Mouse (Mus musculus) thymus, postnatal 25 days (tissue): ENCODE data around the gene Rere.
"Not testable (repeated sequence)": the region's sequence is repeated elsewhere in the genome, so short reads cannot be mapped to it uniquely, and the experiment has no call there.

Experiments used
- DNase-seq: peaks from one replicate; pipeline ENCODE4 v3.0.0; 2022

Gene Rere

DNA sequence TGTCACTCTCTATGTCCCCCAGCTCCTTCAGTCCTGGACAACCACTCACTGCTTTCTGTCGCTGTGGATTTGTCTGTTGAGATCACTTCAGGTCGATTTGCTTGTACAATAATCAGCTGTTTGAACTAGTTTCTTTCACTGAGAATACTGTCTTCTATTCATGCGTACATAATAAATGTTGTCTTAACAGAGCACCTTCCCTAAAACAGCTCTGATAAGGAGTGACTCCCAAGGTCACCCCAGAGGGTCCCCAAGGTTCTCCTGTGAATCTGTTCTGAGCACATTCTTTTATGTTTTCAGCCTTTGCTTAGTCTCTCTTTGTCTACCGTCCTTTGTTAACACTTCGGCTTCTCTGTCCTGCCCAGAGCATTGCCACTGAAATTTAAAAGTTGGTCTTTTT is 241.0 kb downstream of the Rere start:
- DNase-seq: no peak

DNA sequence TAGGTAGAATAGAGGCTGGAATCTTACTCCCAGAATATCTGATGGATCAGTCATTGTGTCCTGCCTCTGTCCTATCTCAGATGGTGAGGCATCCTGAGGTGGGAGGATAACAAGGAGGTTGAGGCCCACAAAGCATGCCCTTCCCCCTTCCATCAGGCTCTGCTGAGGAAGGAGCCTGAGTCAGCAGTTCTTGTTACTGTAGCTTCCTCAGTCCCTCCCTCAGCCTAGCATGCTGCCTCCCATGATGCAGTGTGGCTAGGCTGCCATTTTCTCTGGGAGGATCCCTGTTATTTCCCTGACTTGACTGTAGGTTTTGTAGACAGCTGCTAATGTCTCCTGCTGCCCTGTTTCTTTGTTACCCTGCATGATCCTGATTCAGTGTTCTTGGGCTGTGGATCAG is 241.9 kb downstream of the Rere start:
- DNase-seq: no peak

DNA sequence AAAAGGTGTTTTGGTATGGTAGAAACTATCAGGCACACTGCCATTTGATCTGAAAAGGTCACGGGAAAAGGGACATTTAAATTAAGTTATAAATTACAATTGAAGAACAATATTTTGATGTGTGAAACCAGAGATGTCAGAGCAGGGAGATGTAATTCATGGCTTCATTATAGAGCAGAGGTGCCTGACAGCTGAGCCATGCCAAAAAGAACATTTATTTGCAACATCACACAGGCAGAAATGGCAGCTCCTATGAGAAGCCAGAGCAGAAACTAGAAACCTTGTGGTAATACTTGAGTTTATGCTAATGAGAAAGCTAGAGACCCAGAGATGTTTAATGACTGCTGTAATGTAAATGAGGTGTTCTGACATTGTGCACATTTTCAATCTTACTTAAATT is 244.8 kb downstream of the Rere start:
- no peak for DNase-seq

DNA sequence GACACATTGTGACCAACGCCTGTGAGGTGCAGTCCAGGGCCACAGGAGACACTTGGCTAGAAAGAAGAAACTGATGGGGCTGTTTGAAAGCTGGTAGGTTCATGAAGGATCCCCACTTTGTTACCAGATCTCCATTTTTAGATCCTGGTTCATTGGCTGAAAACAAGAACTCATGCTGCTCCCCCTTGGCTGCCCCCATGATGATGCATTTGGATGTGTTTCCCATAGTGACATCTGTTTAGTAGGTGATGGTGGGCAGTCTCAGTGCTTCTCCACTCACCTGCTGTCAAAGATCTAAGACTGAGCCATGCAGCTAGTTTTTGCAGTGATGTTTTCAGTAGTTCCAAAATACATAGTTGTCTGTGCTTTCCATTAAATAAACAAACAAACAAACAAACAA is 247.0 kb downstream of the Rere start:
- no peak for DNase-seq

DNA sequence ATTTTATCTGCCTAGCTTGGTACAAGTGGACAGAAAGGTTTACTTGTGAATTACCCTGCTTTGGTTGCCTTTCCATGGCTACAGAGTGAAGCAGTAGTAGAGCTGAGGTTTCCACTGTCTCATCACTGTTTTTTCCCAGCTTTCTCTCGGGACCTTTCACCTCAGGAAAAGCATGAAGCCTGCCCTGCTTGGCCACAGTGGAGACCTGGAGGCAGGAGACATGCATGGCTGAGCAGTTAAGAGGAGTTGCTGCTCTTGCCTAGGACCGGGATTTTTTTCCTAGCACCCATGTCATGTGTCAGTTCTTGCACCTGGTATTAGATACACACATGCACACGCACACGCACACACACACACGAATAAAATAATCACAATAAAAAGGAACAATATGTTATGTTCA is 247.4 kb downstream of the Rere start:
- no peak for DNase-seq

DNA sequence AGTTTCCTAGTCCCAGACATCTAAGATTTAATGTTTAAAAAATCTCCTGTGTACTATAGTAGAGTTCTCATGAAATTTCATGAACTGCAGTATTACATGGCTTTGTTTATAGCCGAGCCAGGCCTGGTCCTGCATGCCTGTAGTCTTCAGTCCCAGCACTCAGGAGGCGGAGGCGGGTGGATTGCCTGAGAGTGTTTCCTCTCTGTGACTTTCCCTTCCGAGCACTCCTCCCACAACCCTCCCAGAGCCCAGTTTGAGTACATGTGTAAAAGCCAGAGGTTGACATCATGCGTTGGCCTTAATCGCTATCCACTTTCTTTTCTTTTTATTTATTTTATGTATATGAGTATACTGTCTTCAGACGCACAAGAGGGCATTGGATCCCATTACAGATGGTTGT is 250.4 kb downstream of the Rere start:
- DNase-seq: no peak

DNA sequence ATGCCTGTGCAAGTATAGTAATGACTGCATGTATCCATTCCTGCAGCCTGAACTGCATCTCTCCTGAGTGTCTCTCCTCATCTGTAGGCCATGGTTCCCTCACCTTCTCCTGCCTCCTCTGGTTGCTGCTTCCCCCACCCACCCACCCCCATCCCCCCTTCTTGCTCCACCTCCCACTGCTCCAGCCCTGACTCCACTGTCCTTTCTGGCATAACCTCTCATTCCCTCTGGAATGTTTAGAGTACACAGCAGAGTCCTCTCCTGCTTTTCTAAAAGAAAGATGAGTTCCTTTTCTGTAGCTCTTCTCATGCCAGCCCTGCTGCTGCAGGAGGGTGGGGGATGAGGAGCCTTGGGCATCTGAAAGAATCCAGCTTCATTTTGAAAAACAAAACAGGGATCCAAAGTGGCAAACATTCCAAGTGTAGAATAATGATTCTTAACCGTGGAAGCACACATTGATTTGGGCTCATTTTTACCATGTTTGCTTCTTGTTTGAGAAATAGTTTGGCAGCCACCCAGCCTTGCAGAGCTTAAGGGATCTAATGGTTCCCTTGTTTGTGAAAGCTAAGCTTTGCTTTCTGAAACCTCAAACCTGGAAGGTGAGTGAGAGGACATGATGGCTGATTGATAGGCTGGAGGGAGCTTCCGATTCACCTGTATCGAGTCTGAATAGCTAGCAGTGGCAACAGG is 255.5 kb downstream of the Rere start:
- no peak for DNase-seq

DNA sequence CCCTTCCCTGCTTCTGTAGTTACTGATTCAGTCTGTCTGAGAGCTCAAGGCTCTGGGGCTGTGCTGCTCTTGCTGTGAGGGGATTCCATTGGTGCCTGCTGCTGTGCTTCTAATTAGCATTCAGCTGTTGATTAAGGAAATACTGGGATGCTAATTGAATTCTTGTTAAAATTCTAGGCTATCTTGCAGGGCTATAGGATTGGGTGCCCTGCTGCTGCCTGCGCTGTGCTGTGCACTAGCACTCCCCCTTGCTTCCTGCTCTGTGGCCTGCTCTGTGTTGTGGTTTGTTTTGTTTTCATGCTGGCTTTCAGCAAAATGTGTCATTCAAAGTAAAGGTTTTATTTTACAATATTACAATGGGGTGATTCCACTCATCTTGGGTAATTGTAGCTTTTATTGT is 258.4 kb downstream of the Rere start:
- peak; percentile 45 for DNase-seq

DNA sequence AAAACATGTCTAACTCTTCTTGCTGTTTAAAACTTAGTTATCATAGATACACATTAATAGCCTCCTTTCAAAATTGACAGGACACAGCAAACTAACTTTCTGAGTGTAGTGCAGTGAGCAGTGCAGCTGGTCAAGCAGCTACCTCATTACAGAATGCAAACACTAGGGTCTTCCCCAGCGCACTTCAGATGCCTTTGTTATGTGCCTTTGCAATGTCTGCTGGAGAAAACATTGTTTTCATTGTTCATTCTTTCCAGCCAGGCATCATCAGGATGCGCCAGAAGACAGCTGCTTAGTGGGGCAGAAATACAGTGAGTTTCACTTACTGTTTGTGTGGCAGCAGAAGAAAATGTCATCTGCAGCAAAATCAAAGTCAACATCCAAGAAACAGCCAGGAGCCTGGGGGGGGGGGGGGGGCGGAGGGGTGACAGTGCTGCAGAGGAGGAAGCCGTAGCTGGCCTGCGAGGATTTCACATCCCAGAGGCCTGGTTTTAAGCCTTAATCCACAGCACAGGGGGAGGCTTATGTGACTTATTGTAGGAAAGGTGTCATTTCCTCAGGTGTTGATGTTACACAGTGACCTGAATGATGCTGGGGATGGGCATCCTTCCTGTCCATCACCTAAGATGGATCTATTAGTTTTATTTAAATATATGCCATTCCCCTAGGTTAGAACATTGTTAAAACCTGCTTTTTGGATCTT is 259.1 kb downstream of the Rere start:
- no peak for DNase-seq

DNA sequence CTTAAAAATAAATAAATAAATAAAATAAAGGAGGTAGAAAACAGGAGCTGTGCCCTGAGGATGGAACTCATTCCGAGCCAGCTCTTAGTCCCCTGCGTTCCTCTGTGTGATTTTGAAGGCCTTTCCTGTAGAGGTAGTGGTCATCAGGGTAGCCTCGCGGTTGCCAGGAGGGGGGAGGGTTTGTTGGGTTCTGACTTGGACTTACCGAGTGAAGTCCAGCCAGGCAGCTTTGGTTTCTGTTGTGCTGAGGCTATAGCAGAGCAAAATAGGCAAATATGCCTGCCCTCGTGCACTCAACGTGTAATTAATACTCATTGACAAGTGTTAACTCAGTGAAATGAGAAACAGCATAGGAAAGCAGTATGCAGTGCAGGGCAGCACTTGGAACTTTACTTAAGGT is 262.8 kb downstream of the Rere start:
- DNase-seq: no peak

DNA sequence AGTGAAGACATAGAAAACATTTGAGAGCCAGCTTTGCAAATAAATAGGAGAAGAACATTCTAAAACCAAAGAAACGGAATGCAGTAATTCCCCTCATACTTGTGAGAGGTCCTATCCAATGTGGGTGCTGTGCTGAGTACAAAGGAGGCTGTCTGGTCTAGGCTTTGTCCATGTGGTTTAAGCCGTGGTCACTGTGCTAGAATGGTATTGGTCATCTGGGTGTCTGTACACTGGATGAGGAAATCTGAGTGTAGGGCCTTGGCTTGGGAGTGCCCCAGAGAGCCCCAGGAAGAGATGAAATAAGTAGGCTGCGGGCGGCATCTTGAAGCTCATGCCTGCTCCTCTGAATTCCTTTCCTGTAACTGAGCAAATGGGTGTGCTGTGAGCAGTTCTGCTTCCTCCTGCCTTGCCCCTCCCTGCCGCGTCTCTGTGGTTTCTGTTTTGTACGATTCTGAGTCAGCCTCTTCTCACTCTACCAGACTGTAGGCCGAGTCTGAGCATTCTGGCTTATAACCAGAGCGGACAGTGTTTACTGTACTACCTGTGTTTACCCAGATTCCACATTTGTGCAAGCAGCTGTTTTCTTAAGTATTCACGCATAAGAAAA is 263.3 kb downstream of the Rere start:
- DNase-seq: peak; percentile 78

DNA sequence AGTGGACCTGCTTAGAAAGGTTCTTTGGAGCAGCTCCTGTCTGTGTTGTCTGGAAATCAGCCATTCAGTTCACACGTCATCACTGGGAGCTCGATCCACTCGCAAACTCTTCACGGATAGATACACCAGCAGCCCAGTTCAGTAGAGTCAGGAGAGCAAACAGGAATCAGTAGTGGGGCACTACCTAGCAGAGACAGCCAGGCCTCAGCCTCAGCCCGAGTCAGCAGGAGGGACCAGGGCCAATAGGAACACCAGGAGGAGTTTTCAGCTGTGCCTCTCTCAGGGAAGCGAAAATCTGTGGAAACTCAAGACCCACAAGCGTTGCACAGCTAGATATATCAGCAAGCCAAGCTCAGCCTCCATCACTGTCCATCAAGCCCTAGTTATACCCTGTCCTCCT is 264.3 kb downstream of the Rere start:
- no peak for DNase-seq

DNA sequence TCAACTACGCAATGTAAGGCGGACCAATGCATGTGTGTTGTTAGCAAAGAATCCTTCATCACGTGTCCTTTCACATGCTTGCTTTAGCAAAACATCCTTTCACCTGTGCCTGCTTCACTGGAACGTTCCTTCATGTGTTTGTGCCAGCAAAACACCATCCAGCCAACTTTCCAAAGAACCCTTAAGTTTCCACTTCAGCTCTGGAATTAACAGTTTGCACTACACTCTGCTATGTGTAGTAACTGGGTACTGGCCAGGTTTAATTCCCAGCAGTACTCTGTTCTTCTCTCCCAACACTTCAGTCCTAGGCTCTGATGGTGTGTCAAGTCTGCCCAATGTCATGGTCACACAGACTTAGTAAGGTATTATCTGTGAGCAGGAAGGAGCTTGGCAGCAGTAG is 264.9 kb downstream of the Rere start:
- DNase-seq: not testable (repeated sequence)

DNA sequence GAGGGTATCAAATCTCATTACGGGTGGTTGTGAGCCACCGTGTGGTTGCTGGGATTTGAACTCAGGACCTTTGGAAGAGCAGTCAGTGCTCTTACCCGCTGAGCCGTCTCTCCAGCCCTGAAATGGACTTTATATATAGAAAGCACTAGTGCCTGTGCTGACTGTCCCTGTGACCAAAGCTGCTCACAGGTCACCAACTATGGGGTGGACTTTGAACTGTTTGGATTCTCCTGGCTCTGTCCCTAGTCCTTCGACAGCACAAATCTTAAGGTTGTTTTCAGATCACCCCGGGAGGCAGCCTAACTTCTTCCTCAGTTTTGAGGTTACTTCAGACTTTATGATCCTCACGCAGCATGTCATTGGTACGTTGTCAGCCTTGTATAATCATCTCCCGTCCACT is 267.9 kb downstream of the Rere start:
- DNase-seq: no peak

DNA sequence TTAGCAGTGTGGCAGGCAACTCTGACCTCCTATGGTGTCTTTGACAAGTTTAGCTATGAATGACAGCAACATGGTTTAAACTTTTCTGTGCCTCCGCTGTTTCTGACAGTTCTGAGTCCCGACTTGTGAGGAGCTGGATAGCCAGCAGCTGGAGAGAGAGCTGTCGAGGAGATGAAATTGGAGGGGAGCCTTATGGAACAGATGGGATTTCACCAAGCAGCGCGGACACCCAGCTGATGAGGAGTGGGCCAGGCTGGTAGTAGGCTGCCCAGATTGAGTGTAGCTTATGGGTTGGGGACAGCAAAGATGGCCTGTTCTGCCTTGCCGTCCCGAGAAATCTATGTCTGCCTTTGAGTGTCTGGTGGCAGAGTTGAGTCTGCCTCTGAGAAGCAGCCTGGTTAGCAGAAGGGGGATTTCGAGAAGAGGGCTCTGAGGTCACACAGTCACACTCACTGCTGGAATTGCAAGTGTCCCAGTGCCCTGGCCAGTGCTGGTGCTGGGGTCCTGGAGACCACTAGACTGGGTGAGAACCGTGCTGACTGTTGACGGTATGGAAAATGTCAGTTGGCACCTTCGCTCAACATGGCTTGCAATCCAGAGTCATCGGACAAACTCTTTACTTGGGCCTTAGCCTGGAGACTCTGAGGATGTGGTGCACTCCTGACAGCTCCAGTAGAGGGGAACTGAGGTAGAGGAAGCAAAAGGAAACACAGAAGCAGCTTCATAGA is 268.7 kb downstream of the Rere start:
- no peak for DNase-seq

DNA sequence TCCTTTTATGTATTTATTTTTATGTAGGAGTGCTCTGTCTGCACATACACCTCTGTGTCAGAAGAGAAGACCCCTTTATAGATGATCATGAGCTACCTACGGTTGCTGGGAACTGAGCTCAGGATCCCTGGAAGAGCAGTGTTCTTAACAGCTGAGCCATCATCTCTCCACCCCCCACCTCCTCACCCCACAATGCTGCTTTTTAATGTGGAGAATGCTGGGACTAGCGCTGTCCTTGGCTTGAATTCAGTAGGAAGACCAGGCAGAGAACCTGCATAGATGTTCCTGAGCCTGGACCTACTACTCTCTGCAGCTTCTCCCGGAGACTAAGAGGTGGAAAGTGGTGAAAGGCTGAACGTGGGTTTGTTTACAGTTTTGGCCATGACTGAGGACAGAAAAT is 269.9 kb downstream of the Rere start:
- no peak for DNase-seq

DNA sequence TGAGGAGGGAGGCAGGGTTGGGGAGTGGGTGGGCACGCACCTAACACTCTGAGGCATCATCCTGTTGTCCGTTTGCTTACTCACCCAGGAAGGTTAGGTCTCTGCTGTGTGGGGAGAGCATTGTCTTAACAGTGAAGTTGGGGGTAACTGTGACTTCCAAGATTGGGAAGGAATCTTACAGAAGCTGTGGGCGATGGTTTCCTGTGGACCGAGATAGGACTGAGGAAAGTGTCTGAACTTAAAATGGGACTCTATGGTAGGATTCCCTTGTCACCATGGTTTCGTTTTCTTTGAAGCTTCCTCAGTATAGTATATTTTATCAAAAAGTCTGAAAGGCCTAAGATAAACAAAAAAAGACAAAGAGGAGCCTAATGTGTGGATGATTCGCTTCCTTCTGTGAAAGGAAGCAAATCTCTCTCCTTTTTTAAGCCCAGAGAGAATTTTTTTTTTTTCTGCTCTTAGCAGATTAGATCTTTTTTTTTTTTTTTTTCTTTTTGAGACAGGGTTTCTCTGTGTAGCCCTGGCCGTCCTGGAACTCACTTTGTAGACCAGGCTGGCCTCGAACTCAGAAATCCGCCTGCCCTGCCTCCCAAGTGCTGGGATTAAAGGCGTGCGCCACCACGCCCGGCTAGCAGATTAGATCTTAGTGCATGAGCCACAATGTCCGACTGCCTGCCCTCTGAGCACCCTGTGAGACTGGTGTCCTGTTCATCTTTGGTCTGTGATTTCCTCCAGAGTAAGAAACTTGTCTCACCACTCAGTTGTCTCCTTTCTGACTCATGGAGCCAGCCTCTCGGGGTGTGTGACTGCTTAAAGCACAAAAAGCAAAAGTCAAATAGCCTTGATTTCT is 271.5 kb downstream of the Rere start:
- DNase-seq: no peak

DNA sequence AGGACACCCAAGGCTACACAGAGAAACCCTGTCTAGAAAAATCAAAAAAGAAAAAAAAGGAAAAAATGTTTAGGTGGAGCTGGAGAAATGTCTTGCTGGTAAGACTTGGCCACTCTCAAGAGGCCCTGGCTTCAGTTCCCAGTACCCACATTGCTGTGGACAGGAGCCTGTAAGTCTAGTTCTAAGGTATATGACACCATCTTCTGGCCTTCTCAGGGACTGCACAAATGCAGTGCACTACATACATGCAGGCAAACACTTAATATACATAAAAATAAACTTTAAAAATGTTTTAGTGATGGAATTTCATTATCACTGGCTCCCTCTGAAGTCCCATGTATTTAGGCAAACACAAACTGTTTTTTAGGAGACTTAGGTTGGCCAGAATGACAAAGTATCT is 274.3 kb downstream of the Rere start:
- DNase-seq: no peak

DNA sequence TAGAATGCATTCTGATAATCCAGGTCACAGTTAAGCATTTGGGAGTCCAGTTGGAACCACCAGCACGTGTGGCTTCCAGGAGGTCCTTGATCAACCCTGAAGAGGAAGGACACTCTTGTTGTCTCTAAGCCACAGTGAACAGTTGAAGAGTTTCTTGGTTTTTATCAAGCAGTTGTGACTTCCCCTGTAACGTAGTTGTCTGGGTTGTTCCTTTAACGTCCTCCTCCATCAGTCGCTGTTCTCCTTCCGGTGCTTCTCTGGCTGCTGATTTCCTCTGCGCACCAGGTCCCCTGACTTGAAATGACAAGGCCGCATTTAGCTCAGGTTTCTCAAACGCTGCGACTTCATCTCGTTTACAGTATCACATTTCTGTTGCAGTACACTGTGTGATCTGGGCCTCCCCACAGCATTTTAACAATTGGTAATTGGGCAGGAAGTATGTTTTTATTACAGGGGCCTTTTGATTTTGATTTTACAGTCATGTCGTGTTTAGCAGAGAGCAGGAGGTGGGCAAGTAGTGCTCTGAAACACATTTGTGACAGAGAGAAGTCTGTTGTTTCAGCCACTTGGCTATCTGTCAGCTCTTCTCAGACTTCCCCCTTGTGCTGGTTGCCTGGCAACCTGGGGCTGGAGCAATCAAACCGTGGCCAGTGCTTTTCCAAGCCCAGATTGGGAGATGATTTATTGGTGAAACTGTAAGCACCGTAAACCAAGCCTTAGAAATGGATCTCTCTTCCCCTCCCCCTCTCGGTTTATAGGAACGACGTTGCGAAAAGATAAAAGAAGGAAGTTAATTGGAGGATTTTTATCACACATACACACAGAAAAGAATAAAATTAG is 275.2 kb downstream of the Rere start:
- DNase-seq: peak; percentile 73

DNA sequence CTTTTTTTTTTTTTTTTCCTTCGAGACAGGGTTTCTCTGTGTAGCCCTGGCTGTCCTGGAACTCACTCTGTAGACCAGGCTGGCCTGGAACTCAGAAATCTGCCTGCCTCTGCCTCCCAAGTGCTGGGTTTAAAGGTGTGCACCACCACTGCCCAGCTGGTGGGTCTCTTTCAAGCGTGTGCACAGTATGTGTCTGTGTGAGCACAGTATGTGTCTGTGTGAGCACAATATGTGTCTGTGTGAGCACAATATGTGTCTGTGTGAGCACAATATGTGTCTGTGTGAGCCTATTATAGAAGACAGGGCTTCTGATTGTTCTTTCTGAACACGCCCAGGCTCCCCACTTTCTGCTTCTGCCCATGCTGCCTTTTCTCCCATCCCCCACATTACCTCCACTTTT is 275.8 kb downstream of the Rere start:
- DNase-seq: not testable (repeated sequence)

DNA sequence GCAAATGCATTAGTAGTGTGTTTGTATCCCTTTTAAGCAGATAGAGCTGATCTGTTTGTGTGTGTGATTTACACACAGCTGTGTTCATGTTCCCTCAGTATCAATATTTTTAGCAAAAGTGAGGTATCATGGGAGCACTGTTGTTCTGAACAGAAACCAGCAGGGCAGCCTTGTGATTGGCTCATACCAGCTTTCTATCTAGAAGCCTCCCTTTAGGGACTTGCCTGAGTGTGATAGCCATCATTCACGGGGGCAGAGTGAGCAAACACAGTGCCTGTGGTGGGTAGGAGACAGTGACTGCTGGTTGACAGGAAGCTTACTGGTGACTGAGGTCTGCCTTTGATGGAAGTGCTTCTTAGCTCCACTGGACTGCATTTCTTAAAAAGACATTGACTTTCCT is 276.5 kb downstream of the Rere start:
- DNase-seq: peak; percentile 56

DNA sequence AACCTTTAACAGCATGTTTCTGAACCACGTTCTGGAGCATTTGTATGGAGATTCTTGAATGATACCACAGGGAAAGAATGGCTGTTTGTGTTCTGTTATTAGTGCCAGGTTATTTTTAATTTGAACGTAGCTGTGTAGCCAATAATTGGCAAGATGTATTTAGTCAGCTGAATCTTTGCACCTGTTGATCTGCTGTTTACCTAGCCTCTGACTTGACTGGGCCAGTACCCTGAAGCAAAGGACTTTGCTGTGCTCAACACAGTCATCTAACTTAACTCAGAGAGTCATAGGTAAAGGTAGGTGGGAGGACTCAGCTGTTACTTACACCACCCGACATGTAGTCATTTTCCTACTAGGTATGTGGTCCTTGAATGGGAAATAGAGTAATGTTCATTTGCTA is 278.1 kb downstream of the Rere start:
- DNase-seq: no peak
